Mouse (Mus musculus) layer of hippocampus, adult 2 months (tissue): ENCODE results near the gene March5. TPM values are rescaled to one million over a fixed set of nuclear protein-coding genes. Genes with fewer than 3 reads are reported as not detected.
A peak's percentile ranks its signal among the peaks of the same experiment; 100 is the strongest.

Experiments used
- DNase-seq, 2 experiments: peaks; one replicate each; pipeline ENCODE4 v3.0.0; 2022; ENCODE audit warnings: low spot score in 2 of 2
- H3K27ac ChIP-seq: fragments of 200-600 bp; 2 replicates; pipeline ENCODE4 v1.8.1; 2022
- H3K4me3 ChIP-seq: fragments of 200-600 bp; 2 replicates; pipeline ENCODE4 v1.8.1; 2022; ENCODE audit warnings: mild to moderate bottlenecking
- CTCF ChIP-seq: fragments of 200-600 bp; conservative IDR thresholded peaks from 2 replicates; pipeline ENCODE4 v1.8.1; 2022; ENCODE audit warnings: antibody characterized with exemption, mild to moderate bottlenecking, moderate library complexity
- long read RNA-seq, 2 experiments: library from polyadenylated mRNA; stranded (forward); transcript quantifications; one replicate each; pipeline ENCODE4 v2.0.0; 2021; ENCODE audit warnings: borderline mapping rate in 2 of 2
- total RNA-seq, 2 experiments: library from RNA; stranded (reverse); gene quantifications; 2 replicates each; pipeline ENCODE4 v1.2.3; 2021

Gene March5
- total RNA-seq, result 10 to 100 TPM; 80.4 to 90.4 TPM
- long read RNA-seq, experiment 1, transcript March5-201 (6 exons, 1,809 nt), result major isoform, 41 of 45 reads
- long read RNA-seq, experiment 1, partial matches to known transcripts, result 0 of 45 reads
- long read RNA-seq, experiment 1, other reads (novel, unspliced or antisense), result 4 of 45 reads
- long read RNA-seq, experiment 2, transcript March5-201 (6 exons, 1,809 nt), result major isoform, 50 of 58 reads
- long read RNA-seq, experiment 2, partial matches to known transcripts, result 0 of 58 reads
- long read RNA-seq, experiment 2, other reads (novel, unspliced or antisense), result 8 of 58 reads

DNA sequence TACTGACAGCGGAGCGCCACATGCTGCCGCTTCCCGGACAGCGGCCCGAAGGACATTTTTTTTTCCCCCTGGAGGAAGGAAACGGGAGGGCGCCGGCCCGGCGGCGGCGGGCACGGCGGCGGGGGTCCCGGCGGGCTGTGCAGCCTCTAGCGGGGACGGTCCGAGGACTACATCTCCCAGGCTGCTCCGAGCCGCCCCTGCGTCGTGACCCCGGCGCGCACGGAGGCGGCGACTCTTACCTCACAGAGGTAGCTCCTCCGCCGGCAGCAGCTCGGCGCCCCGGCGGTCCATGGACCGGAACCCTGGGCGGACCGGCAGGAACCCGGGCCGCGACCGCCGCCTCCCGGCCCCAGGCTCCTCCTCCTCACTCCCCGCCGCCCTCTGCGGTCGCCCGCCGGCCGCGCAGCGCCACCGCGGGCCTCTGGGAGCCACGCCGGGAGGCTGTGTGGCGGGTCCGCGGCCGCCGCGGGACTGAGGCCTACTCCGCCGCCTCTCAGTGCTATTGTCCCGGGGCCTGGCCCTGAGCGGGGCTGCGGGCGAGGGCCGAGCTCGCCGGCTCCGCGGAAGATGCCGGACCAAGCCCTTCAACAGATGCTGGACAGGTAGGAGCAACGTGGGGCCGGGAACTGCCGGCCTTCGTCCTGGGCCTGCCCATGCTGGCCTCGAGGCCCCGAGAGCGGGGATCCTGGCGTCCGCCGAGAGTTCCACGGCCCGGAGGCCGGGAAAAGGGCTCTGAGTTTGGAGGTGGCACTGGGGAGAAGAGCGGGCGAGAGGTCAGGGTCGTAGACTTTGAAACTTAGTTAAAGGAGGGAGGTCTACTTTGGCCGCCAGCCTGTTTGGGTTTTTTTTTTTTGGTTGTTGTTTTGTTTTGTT, at the start of gene March5:
Gene March5, plus strand, starts transcription at position 241 of the 873 bp plus-strand sequence.
- DNase-seq, result peak; percentile 85 to 90
- TF ChIP-seq CTCF, result peak; percentile 59
- H3K27ac ChIP-seq, result peak within 1 kb of the TSS; percentile 93
- H3K4me3 ChIP-seq, result peak within 1 kb of the TSS; percentile 100

DNA sequence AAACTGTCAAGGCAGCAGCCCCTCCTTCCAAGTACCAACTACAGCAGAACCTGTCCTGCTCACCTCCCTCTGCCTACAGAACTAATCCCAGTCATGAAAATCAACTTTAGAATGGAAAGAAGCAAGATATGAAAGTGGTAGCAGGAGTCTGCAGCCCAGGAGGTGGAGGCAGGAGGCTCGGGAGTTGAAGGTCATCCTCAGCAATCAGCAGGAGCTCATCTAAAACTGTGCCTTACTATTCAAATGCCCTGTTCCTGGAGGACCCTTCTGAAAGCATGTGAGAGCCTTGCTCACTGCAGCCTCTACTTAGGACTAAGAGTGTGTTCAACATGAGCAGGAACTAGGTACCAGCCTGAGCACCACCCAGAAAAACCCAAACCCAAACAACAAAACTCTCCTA, 35.2 kb upstream of the March5 start:
- DNase-seq, result no peak
- Histone ChIP-seq H3K4me3 (peak overlapping the region; percentile 63), H3K27ac (peak overlapping the region; percentile 98)
- no peak for TF ChIP-seq CTCF

DNA sequence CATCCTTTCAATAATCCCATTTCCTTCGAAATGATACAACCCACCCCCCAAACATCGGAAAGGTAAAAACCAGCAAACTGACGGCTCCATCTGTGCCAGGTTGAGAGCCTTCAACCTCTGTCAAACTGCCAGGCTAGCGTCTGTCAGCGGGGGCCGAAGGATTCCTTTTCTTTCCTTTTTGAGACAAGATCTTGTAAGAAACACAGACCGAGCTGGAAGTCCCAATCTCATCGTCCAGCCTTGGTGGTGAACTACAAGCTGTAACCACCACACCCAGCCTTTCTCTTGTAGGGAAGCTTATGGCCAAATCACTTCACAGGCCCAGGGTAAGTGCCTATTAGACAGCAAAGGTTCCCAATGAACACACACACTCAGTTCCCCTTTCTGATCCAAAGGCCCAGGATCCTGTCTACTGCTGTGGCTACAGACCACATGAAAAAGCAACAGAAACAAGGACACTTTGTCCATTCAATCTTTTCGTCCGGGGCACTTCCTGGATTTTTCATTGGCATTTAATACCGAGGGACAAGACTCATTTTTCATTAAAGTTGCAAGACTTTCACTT, 34.7 kb upstream of the March5 start:
- TF ChIP-seq CTCF, result no peak
- DNase-seq, result no peak
- Histone ChIP-seq H3K27ac (peak overlapping the region; percentile 98), H3K4me3 (peak overlapping the region; percentile 63)

DNA sequence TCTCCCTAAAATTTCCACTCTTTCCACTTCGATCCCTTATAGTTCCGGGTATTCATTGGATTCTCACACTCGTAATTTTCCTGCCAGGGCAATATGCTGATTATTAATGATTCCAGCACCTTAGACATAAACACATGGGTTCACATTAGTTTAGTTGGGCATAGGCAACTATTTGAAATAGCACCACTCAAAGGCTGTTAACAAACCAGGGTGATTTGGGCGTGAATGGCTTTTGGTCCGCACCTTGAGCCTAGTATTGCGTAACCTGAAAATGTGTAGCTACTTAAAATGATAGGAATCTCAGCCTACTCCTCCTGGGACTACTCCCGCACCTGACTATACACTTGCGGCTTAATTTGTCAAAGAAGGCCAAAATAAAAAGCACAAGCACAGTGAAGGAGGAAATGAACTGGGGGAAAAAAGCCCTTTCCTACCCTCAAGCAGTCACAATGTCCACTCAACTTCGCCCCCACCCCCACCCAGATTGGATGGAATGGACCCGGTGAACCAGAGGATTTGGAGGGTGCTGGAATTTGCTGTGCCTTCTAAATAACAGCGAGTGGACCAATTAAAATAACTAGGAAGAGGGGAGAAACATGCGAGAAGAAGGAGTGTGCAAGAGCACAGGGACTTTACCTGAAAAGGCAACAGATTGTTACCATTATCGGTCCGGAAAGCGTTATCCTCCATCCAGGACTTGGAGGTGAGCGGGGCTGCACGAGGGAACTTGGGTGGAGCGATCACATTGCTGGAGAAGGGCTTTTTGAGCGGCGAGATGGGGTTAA, 33.8 kb upstream of the March5 start:
- TF ChIP-seq CTCF, result no peak
- Histone ChIP-seq H3K4me3 (peak overlapping the region; percentile 63), H3K27ac (peak overlapping the region; percentile 98)
- peak in 1 of 2 experiments; percentile 16 for DNase-seq

DNA sequence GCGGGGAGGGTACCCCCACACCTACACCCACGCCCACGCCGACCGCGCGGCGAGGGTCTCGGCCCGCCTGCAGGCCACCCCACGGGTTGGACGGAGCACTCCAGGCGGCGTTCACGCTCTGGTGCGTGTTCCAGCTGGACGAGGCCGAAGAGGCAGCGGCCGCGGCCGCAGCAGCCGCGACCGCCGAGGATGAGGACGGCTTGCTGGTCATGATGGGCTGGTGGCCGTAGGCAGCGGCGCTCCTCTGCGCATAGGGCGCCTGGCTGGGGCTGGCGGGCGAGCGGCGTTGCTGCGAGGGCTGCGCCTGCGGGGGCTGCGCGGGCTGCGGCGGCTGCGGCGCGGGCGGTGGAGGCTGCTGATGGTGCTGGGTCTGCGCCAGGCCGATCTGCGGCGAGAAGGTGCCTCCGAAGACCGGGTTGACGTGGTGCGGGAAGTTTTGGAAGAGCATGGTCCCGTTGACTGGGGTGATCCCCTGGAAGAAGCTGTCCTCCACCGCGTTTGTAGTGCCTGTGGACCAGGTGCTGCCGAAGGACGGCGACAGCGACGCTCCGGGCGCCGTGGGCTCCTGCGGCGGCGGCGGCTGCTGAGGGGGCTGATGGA, 33.1 kb upstream of the March5 start:
- peak; percentile 31 to 50 for DNase-seq
- Histone ChIP-seq H3K4me3 (peak overlapping the region; percentile 63), H3K27ac (peak overlapping the region; percentile 98)
- TF ChIP-seq CTCF, result no peak

DNA sequence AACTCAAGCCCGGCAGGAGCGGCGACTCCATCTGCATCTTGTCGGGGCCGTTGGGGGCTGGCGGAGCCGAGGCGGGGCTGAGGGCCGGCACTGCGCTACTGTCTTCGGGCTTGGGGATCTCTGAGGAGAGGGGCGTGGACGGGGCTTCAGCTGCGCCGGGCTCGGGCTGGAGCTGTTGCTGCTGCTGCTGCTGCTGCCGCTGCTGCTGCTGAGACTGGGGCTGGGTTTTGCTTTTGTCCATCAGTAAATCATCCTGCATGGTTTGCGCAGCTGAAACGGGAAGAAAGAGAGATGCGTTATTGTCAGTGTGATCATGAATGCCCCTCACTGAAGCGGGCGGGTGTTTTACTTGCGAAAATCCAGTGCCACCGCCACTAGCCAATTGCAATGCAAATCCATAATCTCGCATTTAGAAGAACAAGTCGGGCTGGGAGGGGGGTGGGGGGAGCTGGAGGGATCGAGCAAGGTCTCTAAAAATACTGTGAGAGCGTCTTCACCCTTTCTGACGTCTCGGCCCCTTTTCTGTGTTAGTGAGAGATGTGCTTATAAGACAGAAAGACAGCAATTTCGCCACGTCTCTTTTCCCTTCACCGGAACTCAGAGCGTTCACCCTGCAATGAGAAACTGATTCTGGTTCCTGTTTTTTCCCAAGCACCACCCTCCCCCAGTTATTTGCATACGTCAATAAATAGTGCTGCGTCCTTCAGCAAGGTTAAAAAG, 32.5 kb upstream of the March5 start:
- no peak for TF ChIP-seq CTCF
- peak; percentile 64 to 76 for DNase-seq
- H3K4me3 ChIP-seq, result peak overlapping the region; percentile 63

DNA sequence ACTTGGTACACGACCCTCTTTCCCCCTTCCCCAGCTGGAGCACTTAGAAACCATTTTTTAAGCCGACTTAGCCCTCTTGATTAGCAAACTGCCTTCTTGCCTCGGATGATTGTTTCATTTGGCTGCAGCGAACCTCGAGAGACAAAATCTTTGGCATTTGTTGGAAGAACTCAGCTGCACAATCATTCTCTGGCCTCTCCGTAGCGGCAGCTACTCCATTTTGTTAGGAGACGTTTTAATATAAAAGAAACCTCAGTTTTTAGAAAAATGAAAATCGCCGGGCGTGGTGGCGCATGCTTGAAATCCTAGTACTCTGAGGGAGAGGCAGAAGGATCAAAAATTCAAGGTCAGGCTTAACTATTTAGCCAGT, 31.9 kb upstream of the March5 start:
- Histone ChIP-seq H3K27ac (peak overlapping the region; percentile 98), H3K4me3 (peak overlapping the region; percentile 63)
- TF ChIP-seq CTCF, result no peak
- DNase-seq, result no peak

More for the DNA sequence above, 32.5 kb upstream of the March5 start:
- peak overlapping the region; percentile 98 for H3K27ac ChIP-seq

DNA sequence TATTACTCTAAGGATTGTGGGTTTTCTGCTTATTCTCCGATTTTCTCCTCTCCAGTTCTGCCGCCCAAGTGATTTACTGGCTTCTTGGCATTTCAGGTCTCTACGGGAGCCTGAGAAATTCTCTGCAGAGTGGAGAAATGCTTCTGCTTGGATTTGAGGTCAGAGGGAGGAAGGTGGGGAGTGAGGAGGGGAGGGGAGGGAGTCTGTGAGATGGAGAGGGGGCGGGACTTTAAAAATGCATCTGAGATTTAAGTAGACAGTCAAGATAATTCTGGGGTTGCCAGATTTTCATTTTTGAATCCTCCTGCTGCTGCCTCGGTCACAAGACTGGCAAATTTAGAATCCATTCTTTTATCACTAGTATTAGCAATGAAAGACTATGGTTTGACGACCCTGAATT, 31.4 kb upstream of the March5 start:
- peak overlapping the region; percentile 98 for H3K27ac ChIP-seq
- DNase-seq, result peak; percentile 36 to 47
- TF ChIP-seq CTCF, result no peak
- H3K4me3 ChIP-seq, result peak overlapping the region; percentile 63

DNA sequence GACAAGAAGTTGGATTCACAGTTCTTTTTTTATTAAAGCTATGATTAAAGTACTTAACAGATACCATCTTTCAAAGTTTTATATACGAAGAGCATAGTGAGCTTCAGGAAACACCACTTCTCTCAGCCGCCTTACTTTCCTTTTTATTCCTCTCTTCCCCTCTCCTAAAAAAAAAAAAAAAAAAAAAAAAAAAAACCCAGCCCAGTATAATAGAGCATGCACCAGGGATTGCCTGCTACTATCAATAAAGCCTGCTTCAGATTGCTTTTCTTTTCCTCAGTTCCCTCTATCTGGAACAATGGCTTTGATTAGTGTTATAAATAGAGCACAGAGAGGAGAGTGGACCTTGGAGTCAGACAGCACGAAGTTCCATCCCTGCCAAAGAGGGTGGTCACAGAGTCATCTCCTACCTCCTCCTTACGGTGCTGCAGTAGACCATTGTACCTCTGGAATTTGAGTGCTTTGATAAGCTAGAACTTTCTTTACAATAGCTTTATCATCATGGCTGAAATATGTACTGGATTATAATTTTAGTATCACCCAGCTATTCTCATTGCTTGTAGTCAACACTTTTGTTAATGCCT, 30.4 kb upstream of the March5 start:
- TF ChIP-seq CTCF, result no peak
- no peak for DNase-seq
- H3K4me3 ChIP-seq, result peak overlapping the region; percentile 63
- peak overlapping the region; percentile 98 for H3K27ac ChIP-seq

DNA sequence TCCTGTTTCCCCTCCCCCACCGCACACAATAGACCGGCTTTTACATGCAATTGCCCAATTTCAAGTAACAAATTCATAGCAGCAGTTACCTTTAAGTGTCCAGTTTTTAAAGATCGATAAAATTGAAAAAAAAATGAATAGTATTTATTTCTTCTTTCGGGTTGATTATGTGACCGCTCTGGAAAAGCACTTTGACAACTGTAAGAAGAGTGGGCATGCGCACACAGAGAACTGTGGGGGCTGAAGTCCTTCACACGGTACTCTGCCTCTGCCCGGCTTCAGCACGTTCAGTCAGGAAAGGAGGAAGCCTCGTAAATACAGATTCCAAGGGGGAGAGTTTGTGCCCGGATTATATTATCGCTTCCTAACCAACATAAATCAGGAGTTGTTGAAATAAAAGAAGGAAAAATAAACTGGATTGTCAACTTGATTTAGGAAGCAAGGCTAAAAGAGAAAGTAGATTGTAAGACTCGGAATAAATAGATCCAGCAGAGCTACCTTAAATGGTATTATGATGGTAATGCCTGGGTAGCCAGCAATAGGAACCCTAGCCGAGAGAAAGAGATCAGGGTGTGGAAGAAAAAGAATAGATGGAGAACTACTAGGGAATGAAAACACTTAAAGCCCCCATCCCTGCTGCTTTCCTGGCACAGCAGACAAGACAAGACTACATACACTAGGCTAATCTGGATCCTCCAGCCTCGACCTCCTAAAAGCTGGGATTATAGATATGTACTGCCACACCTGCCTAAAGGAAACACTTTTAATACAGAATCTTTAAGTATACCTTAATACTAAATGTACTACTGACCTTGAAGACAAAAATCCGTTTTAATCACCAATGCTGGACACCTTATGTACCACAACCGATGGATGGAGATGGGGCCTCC, 29.3 kb upstream of the March5 start:
- peak overlapping the region; percentile 63 for H3K4me3 ChIP-seq
- no peak for TF ChIP-seq CTCF
- H3K27ac ChIP-seq, result peak overlapping the region; percentile 98
- peak; percentile 63 to 78 for DNase-seq
